Mouse (Mus musculus): ENCODE data around the gene Krt32. TPM values are rescaled to one million over a fixed set of nuclear protein-coding genes. Genes with fewer than 3 reads are reported as not detected.

Krt32 gene
- polyA plus RNA-seq (2012) = not detected in 2 replicates

GRCm38 (mm10) chr11:100087861-100088260 is at the start of gene Krt32:
Gene Krt32 (minus strand): TSS chr11:100088226.
- Histone ChIP-seq H3K4me1 (ENCODE audit: control insufficient read depth) (no peaks in the 10 kb centered on the region), H3K27me3 (ENCODE audit: control insufficient read depth) (no peaks in the 10 kb centered on the region), H3K36me3 (ENCODE audit: control insufficient read depth) (no peaks in the 10 kb centered on the region), H3K9me3 (ENCODE audit: control insufficient read depth, low read length) (peaks cover 4% of the 10 kb centered on the region; the same call in 1 of the 2 replicates), H3K4me3 (replicated peaks) (no peak within 1 kb of the TSS)
- TF ChIP-seq TAL1 (IDR thresholded peaks at IDR 0.05; ENCODE audit: low read length) = no peak
- no peak for TF ChIP-seq GATA1 (IDR thresholded peaks at IDR 0.05; ENCODE audit: low read length)

- H3K27me3 ChIP-seq (ENCODE audit: control insufficient read depth) = no peaks in the 10 kb centered on the region
- no peak for TF ChIP-seq TAL1 (IDR thresholded peaks at IDR 0.05; ENCODE audit: low read length)
- no peak for TF ChIP-seq GATA1 (IDR thresholded peaks at IDR 0.05; ENCODE audit: low read length)
- H3K36me3 ChIP-seq (ENCODE audit: control insufficient read depth) = no peaks in the 10 kb centered on the region
- H3K4me3 ChIP-seq (replicated peaks) = no peak overlapping the region
- H3K9me3 ChIP-seq (ENCODE audit: control insufficient read depth, low read length) = no peaks in the 10 kb centered on the region
- peaks cover 12% of the 10 kb centered on the region for H3K4me1 ChIP-seq (ENCODE audit: control insufficient read depth)
Observed at GRCm38 (mm10) chr11:100137693-100138092, 49.7 kb upstream of the Krt32 start.

- Histone ChIP-seq H3K4me3 (replicated peaks) (no peak overlapping the region), H3K36me3 (ENCODE audit: control insufficient read depth) (no peaks in the 10 kb centered on the region), H3K9me3 (ENCODE audit: control insufficient read depth, low read length) (no peaks in the 10 kb centered on the region), H3K4me1 (ENCODE audit: control insufficient read depth) (peaks cover 17% of the 10 kb centered on the region), H3K27me3 (ENCODE audit: control insufficient read depth) (no peaks in the 10 kb centered on the region)
- TF ChIP-seq GATA1 (IDR thresholded peaks at IDR 0.05; ENCODE audit: low read length) = no peak
- no peak for TF ChIP-seq TAL1 (IDR thresholded peaks at IDR 0.05; ENCODE audit: low read length)
Observed at GRCm38 (mm10) chr11:100136559-100136958, 48.5 kb upstream of the Krt32 start.

- TF ChIP-seq GATA1 (IDR thresholded peaks at IDR 0.05; ENCODE audit: low read length) (no peak), TAL1 (IDR thresholded peaks at IDR 0.05; ENCODE audit: low read length) (no peak)
- H3K9me3 ChIP-seq (ENCODE audit: control insufficient read depth, low read length) = no peaks in the 10 kb centered on the region
- no peaks in the 10 kb centered on the region for H3K27me3 ChIP-seq (ENCODE audit: control insufficient read depth)
- H3K36me3 ChIP-seq (ENCODE audit: control insufficient read depth) = no peaks in the 10 kb centered on the region
- peaks cover 18% of the 10 kb centered on the region for H3K4me1 ChIP-seq (ENCODE audit: control insufficient read depth)
- H3K4me3 ChIP-seq (replicated peaks) = no peak within 1 kb of the TSS
Observed at GRCm38 (mm10) chr11:100135731-100136130, 47.7 kb upstream of the Krt32 start, which contains the start of gene Krt15. Gene Krt15 (minus strand): TSS chr11:100135928.

GRCm38 (mm10) chr11:100124901-100125300 is 36.9 kb upstream of the Krt32 start:
- TF ChIP-seq GATA1 (IDR thresholded peaks at IDR 0.05; ENCODE audit: low read length) = no peak
- no peak for TF ChIP-seq TAL1 (IDR thresholded peaks at IDR 0.05; ENCODE audit: low read length)
- H3K4me3 ChIP-seq (replicated peaks) = no peak overlapping the region
- H3K9me3 ChIP-seq (ENCODE audit: control insufficient read depth, low read length) = no peaks in the 10 kb centered on the region
- H3K4me1 ChIP-seq (ENCODE audit: control insufficient read depth) = peaks cover 21% of the 10 kb centered on the region
- no peaks in the 10 kb centered on the region for H3K27me3 ChIP-seq (ENCODE audit: control insufficient read depth)
- H3K36me3 ChIP-seq (ENCODE audit: control insufficient read depth) = no peaks in the 10 kb centered on the region

- H3K9me3 ChIP-seq (ENCODE audit: control insufficient read depth, low read length) = no peaks in the 10 kb centered on the region
- TF ChIP-seq TAL1 (IDR thresholded peaks at IDR 0.05; ENCODE audit: low read length) = no peak
- no peak for TF ChIP-seq GATA1 (IDR thresholded peaks at IDR 0.05; ENCODE audit: low read length)
- H3K4me3 ChIP-seq (replicated peaks) = no peak within 1 kb of the TSS
- peaks cover 9% of the 10 kb centered on the region for H3K4me1 ChIP-seq (ENCODE audit: control insufficient read depth)
- H3K27me3 ChIP-seq (ENCODE audit: control insufficient read depth) = no peaks in the 10 kb centered on the region
- no peaks in the 10 kb centered on the region for H3K36me3 ChIP-seq (ENCODE audit: control insufficient read depth)
Observed at GRCm38 (mm10) chr11:100121466-100121865, 33.4 kb upstream of the Krt32 start, which contains the start of gene Krt13. Gene Krt13 (minus strand): TSS chr11:100121566.

GRCm38 (mm10) chr11:100120331-100120730 is 32.3 kb upstream of the Krt32 start:
- H3K4me3 ChIP-seq (replicated peaks) = no peak overlapping the region
- peaks cover 4% of the 10 kb centered on the region for H3K4me1 ChIP-seq (ENCODE audit: control insufficient read depth)
- H3K27me3 ChIP-seq (ENCODE audit: control insufficient read depth) = no peaks in the 10 kb centered on the region
- no peaks in the 10 kb centered on the region for H3K9me3 ChIP-seq (ENCODE audit: control insufficient read depth, low read length)
- H3K36me3 ChIP-seq (ENCODE audit: control insufficient read depth) = no peaks in the 10 kb centered on the region
- TF ChIP-seq GATA1 (IDR thresholded peaks at IDR 0.05; ENCODE audit: low read length) (no peak), TAL1 (IDR thresholded peaks at IDR 0.05; ENCODE audit: low read length) (no peak)

- TF ChIP-seq GATA1 (IDR thresholded peaks at IDR 0.05; ENCODE audit: low read length) (no peak), TAL1 (IDR thresholded peaks at IDR 0.05; ENCODE audit: low read length) (no peak)
- H3K27me3 ChIP-seq (ENCODE audit: control insufficient read depth) = no peaks in the 10 kb centered on the region
- no peak overlapping the region for H3K4me3 ChIP-seq (replicated peaks)
- H3K9me3 ChIP-seq (ENCODE audit: control insufficient read depth, low read length) = no peaks in the 10 kb centered on the region
- H3K4me1 ChIP-seq (ENCODE audit: control insufficient read depth) = no peaks in the 10 kb centered on the region
- no peaks in the 10 kb centered on the region for H3K36me3 ChIP-seq (ENCODE audit: control insufficient read depth)
Observed at GRCm38 (mm10) chr11:100113742-100114029, 25.7 kb upstream of the Krt32 start.

GRCm38 (mm10) chr11:100112935-100113741 is 25.1 kb upstream of the Krt32 start:
- Histone ChIP-seq H3K9me3 (ENCODE audit: control insufficient read depth, low read length) (no peaks in the 10 kb centered on the region), H3K4me1 (ENCODE audit: control insufficient read depth) (no peaks in the 10 kb centered on the region), H3K4me3 (replicated peaks) (no peak overlapping the region), H3K36me3 (ENCODE audit: control insufficient read depth) (no peaks in the 10 kb centered on the region), H3K27me3 (ENCODE audit: control insufficient read depth) (no peaks in the 10 kb centered on the region)
- no peak for TF ChIP-seq TAL1 (IDR thresholded peaks at IDR 0.05; ENCODE audit: low read length)
- TF ChIP-seq GATA1 (IDR thresholded peaks at IDR 0.05; ENCODE audit: low read length) = no peak
